8 mouse cellular contexts compared by ENCODE assay signal in genomic region chr16:65105184-65105931, GRCm38 (mm10). TPM values are rescaled to one million over a fixed set of nuclear protein-coding genes. Genes with fewer than 3 reads are reported as not detected.
DNase-seq lines count a peak whose midpoint lies in the region; ATAC-seq lines count a peak whose summit lies in the region.

Htr1f (minus strand) TSS chr16:65105854.

- H3K4me2 ChIP-seq in liver, embryonic 11.5 days = peak within 1 kb of the TSS; percentile 62

- H3K27ac ChIP-seq in liver, embryonic 11.5 days (ENCODE audit: low read depth, low read length) = no peak within 1 kb of the TSS

- H3K36me3 ChIP-seq in liver, embryonic 11.5 days (ENCODE audit: control insufficient read depth, insufficient read depth, low read length) = no peaks in the 10 kb centered on the region

- H3K4me1 ChIP-seq in liver, embryonic 11.5 days (replicated peaks; ENCODE audit: control insufficient read depth, insufficient read depth, low read length) = no peaks in the 10 kb centered on the region

- H3K9me3 ChIP-seq in liver, embryonic 11.5 days (ENCODE audit: control insufficient read depth, low read length) = no peaks in the 10 kb centered on the region; the same call in 1 of the 2 replicates

- DNase-seq in adrenal gland, postnatal 10 days = peak; percentile 10
- no peak for DNase-seq in adrenal gland, adult (ENCODE audit: inconsistent age in 2 of 2, low spot score in 1 of 2)
- DNase-seq in liver, embryonic 11.5 days (ENCODE audit: low spot score) = peak; percentile 34
- no peak for DNase-seq in liver
- DNase-seq in natural killer cell, adult 2 months (ENCODE audit: low spot score in 2 of 2) = no peak
- DNase-seq in ovary, adult 18-20 months (ENCODE audit: low spot score) = no peak

- no peak within 1 kb of the TSS for H3K9ac ChIP-seq in liver, embryonic 11.5 days (ENCODE audit: low read depth, low read length)

- peaks cover 24% of the 10 kb centered on the region for H3K27me3 ChIP-seq in liver, embryonic 11.5 days (replicated peaks; ENCODE audit: control insufficient read depth, insufficient read depth, low read length)

- 6% methylated on average over 41 of the region's 41 CpGs for WGBS in liver, embryonic 11.5 days

- H3K4me3 ChIP-seq in liver, embryonic 11.5 days (ENCODE audit: low read depth, low read length) = peak within 1 kb of the TSS; percentile 29

- no peak for ATAC-seq in liver, embryonic 11.5 days (replicated peaks; ENCODE audit: low FRiP score)
- peak; percentile 53 to 59 for ATAC-seq in hematopoietic stem cell, adult 5-6 weeks (replicated peaks in 1 of 2; ENCODE audit: insufficient read depth in 1 of 2, low FRiP score in 2 of 2, low TSS enrichment in 1 of 2, low read depth in 1 of 2, poor library complexity in 2 of 2, severe bottlenecking in 2 of 2)
- ATAC-seq in megakaryocyte-erythroid progenitor cell, adult 5-6 weeks (replicated peaks; ENCODE audit: low FRiP score, low TSS enrichment, poor library complexity, severe bottlenecking) = 0 out of 2 replicates have a peak, but pooled peaks have one; percentile 14

RNA-seq across cellular contexts. Expression of gene Htr1f, which starts in this region (rescaled TPM):
- under 1 TPM in 1 of 2 experiments, not detected in 1; 0.09 TPM for total RNA-seq in adrenal gland, postnatal 10 days (2021)
- polyA plus RNA-seq in liver, embryonic 11.5 days (2014; fragmentation: Nextera tagmentation; extraction: Ambion mirVana) = not detected in 2 replicates
- not detected in 2 replicates for total RNA-seq in hematopoietic stem cell, adult 5-6 weeks (2017)
- total RNA-seq in megakaryocyte-erythroid progenitor cell, adult 5-6 weeks (2014; fragmentation: Nextera tagmentation) = not detected in 2 replicates
- not detected in 2 replicates for total RNA-seq in megakaryocyte-erythroid progenitor cell, adult 5-6 weeks (2017)

Comparison
In these comparisons a context has a peak if more than half of its experiments do, and no peak if none do; other contexts are left out.
1. Peak in DNase-seq in adrenal gland, postnatal 10 days; RNA of the gene not detected or under 1 TPM.
2. Peak in DNase-seq, H3K4me3 ChIP-seq and H3K4me2 ChIP-seq in liver, embryonic 11.5 days; RNA of the gene not detected or under 1 TPM.
3. Peak in ATAC-seq in hematopoietic stem cell, adult 5-6 weeks; RNA of the gene not detected or under 1 TPM.
4. Peak in ATAC-seq in megakaryocyte-erythroid progenitor cell, adult 5-6 weeks; RNA of the gene not detected or under 1 TPM.